Comparison of ENCODE assay signal across 32 mouse cellular contexts in genomic region chr7:140172936-140173335, GRCm38 (mm10). TPM values are rescaled to one million over a fixed set of nuclear protein-coding genes. Genes with fewer than 3 reads are reported as not detected.
DNase-seq lines count a peak whose midpoint lies in the region; ATAC-seq lines count a peak whose summit lies in the region.
"Had no signal": no experiment of that assay in that cellular context is flagged by ENCODE, and none has a peak within 500 bp of the region (broad histone marks: within the 10 kb centered on the region; RNA-seq: fewer than 3 reads in every experiment).

Gene Olfr523 (plus strand): TSS chr7:140173217.

- ATAC-seq in CD4-positive, CD25-positive, alpha-beta regulatory T cell, adult 4 months: no peak
- ATAC-seq: forebrain, postnatal 0 days; hindbrain, embryonic 16.5 days; intestine, embryonic 15.5 days had no signal

- intact Hi-C loops in left cerebral cortex, postnatal 4 days (cut with DNase I): no loop called here
- intact Hi-C loops in left cerebral cortex, postnatal 14 days (cut with DNase I): no loop called here

- peak; percentile 71 for DNase-seq in left cerebral cortex, postnatal 4 days
- no peak for DNase-seq in left cerebral cortex, postnatal 14 days (ENCODE audit: low spot score in 2 of 2)
- peak; percentile 50 to 57 for DNase-seq in cerebellum, adult 18-20 months
- DNase-seq in cerebellum, postnatal 10 days: peak; percentile 80 to 86
- DNase-seq in lung, postnatal 25 days (ENCODE audit: low spot score): no peak
- DNase-seq in layer of hippocampus, postnatal 14 days (ENCODE audit: low spot score in 2 of 2): no peak
- DNase-seq: adrenal gland, postnatal 14 days; forebrain, postnatal 0 days; gastrocnemius, postnatal 25 days; heart, adult 2 months; heart, postnatal 10 days; kidney, adult 8-10 months; kidney, postnatal 10 days; lung, postnatal 36 days; thymus, adult 2 months; thymus, postnatal 36 days had no signal

RNA-seq across cellular contexts. Expression of gene Olfr523, which starts in this region (rescaled TPM):
- total RNA-seq in left cerebral cortex, postnatal 4 days (2021): not detected
- under 1 TPM in 1 of 2 experiments, not detected in 1; 0.11 TPM for total RNA-seq in left cerebral cortex, postnatal 14 days (2021)
- not detected for polyA plus RNA-seq in CD4-positive, CD25-positive, alpha-beta regulatory T cell, adult 4 months (2017; shearing (Covaris generic))
- under 1 TPM; 0.12 to 0.24 TPM for total RNA-seq in layer of hippocampus, postnatal 14 days (2021)
- total RNA-seq: adrenal gland, postnatal 14 days; forebrain, postnatal 0 days; gastrocnemius, postnatal 25 days; heart, adult 2 months; heart, postnatal 10 days; left cerebral cortex, postnatal 10 days; megakaryocyte, adult 5-6 weeks had no signal
- polyA plus RNA-seq: cortical plate, adult 2 months; embryonic facial prominence, embryonic 10.5 days; forebrain, postnatal 0 days; heart, adult 2 months; heart, embryonic 13.5 days; hindbrain, embryonic 10.5 days; hindbrain, embryonic 16.5 days; intestine, embryonic 15.5 days; large intestine, adult 2 months; limb, embryonic 12.5 days; liver, embryonic 11.5 days; liver, embryonic 16.5 days; lung, embryonic 15.5 days; midbrain, embryonic 12.5 days; neural tube, embryonic 13.5 days had no signal

Comparison
In these comparisons a context has a peak if more than half of its experiments do, and no peak if none do; other contexts are left out.
1. Peak in DNase-seq in left cerebral cortex, postnatal 4 days; RNA of the gene not detected or under 1 TPM.
2. DNase-seq: peak in cerebellum, adult 18-20 months (2 of 2) and cerebellum, postnatal 10 days (2 of 2); none in left cerebral cortex, postnatal 14 days (0 of 2), lung, postnatal 25 days (single experiment) and layer of hippocampus, postnatal 14 days (0 of 2).